Mouse (Mus musculus) brain, embryonic 14.5 days (tissue): ENCODE measurements at regions not wholly inside any gene's neighbourhood (a gene's known extent, or its start where the extent isn't known, plus 50 kb on each side); places are given as distances from the start of the nearest gene placed in this dataset.

Experiments used
- CTCF ChIP-seq: fragments of 200-500 bp; IDR thresholded peaks from 2 replicates; pipeline ENCODE4 v1.5.1; 2012; ENCODE audit warnings: inconsistent platforms, mild to moderate bottlenecking, moderate library complexity, borderline replicate concordance; ENCODE audit not compliant: insufficient read depth, insufficient read length; ENCODE audit errors: extremely low read depth
- POLR2A ChIP-seq: fragments of 200-500 bp; IDR thresholded peaks from 2 replicates; pipeline ENCODE4 v1.6.1; 2012; ENCODE audit warnings: mild to moderate bottlenecking, inconsistent platforms, borderline replicate concordance; ENCODE audit not compliant: poor library complexity, insufficient read depth, insufficient read length, severe bottlenecking; ENCODE audit errors: extremely low read depth

GRCm38 (mm10) chr8:125314996-125315395 is 254.6 kb downstream of the Sipa1l2 start:
- TF ChIP-seq CTCF (no peak), POLR2A (no peak)
